Mouse (Mus musculus): ENCODE data around the gene Olfr38. TPM values are rescaled to one million over a fixed set of nuclear protein-coding genes. Genes with fewer than 3 reads are reported as not detected.

The Olfr38 gene
- polyA plus RNA-seq, 1 experiment from 2014 or later, result not detected

DNA sequence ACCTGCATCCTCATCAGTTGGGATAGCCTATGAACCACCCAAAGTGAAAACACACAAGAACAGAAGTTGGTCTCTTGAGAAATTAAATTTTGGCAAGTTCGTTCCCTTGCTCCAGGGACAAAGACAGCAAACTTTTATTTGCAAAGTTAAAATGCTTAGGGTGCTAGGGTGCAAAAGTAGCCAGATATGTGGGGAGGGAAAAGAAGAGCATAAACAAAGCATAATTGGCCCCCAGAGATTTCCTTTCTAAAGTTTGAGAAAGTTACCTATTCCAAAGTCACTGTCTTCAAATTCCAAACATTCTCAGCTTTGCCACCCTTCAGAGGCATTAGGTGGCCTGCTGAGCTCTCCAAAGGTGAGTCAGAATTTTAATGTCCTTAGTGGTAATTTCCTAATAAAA, 55.4 kb downstream of the Olfr38 start, which contains the start of gene Olfr450:
TSS of gene Olfr450 (plus strand) at position 301 of the 400 bp plus-strand sequence.
- Histone ChIP-seq H3K4me2 (replicated peaks; ENCODE audit: low read depth) (no peak within 1 kb of the TSS), H3K27me3 (replicated peaks; ENCODE audit: control insufficient read depth, insufficient read depth, low read length) (no peaks in the 10 kb centered on the region), H3K27ac (ENCODE audit: low read depth, low read length) (no peak within 1 kb of the TSS), H3K36me3 (ENCODE audit: control insufficient read depth, insufficient read depth) (no peaks in the 10 kb centered on the region), H3K4me3 (ENCODE audit: low read depth, low read length) (no peak within 1 kb of the TSS), H3K9me3 (ENCODE audit: control insufficient read depth) (no peaks in the 10 kb centered on the region), H3K4me1 (replicated peaks; ENCODE audit: control insufficient read depth, insufficient read depth, low read length) (no peaks in the 10 kb centered on the region), H3K9ac (ENCODE audit: low read depth, low read length) (no peak within 1 kb of the TSS)
- no peak for ATAC-seq
- no peak for TF ChIP-seq CTCF (IDR thresholded peaks at IDR 0.05; ENCODE audit: low read depth)
- WGBS, result 80% methylated on average over 1 of the region's 1 CpGs

Other genes starting within 250 kb of the Olfr38 start
- not detected in 2 replicates for gene Olfr455, start 208.8 kb upstream of the Olfr38 start, polyA plus RNA-seq (2015; fragmentation: Nextera tagmentation; extraction: Ambion mirVana)
- gene Tcaf3, start 158.7 kb upstream of the Olfr38 start, polyA plus RNA-seq (2015; fragmentation: Nextera tagmentation; extraction: Ambion mirVana), result not detected in 2 replicates
- 2.4 and 3.4 TPM in 2 replicates for gene Tcaf2, start 111.2 kb upstream of the Olfr38 start, polyA plus RNA-seq (2015; fragmentation: Nextera tagmentation; extraction: Ambion mirVana)
- gene Tcaf1, start 46.3 kb upstream of the Olfr38 start, polyA plus RNA-seq (2015; fragmentation: Nextera tagmentation; extraction: Ambion mirVana), result 18.6 and 19.9 TPM in 2 replicates
- not detected in 2 replicates for gene Olfr453, start 17.0 kb upstream of the Olfr38 start, polyA plus RNA-seq (2015; fragmentation: Nextera tagmentation; extraction: Ambion mirVana)
- not detected in 2 replicates for gene Olfr452, start 28.7 kb downstream of the Olfr38 start, polyA plus RNA-seq (2015; fragmentation: Nextera tagmentation; extraction: Ambion mirVana)
- not detected in 2 replicates for gene Olfr450, start 55.5 kb downstream of the Olfr38 start, polyA plus RNA-seq (2015; fragmentation: Nextera tagmentation; extraction: Ambion mirVana)
- gene Olfr449, start 78.0 kb downstream of the Olfr38 start, polyA plus RNA-seq (2015; fragmentation: Nextera tagmentation; extraction: Ambion mirVana), result not detected in 2 replicates
- not detected in 2 replicates for gene Olfr448, start 134.0 kb downstream of the Olfr38 start, polyA plus RNA-seq (2015; fragmentation: Nextera tagmentation; extraction: Ambion mirVana)
- gene Olfr447, start 152.5 kb downstream of the Olfr38 start, polyA plus RNA-seq (2015; fragmentation: Nextera tagmentation; extraction: Ambion mirVana), result not detected in 2 replicates
- gene Olfr446, start 165.0 kb downstream of the Olfr38 start, polyA plus RNA-seq (2015; fragmentation: Nextera tagmentation; extraction: Ambion mirVana), result not detected in 2 replicates
- not detected in 2 replicates for gene Olfr444, start 192.7 kb downstream of the Olfr38 start, polyA plus RNA-seq (2015; fragmentation: Nextera tagmentation; extraction: Ambion mirVana)

Data from intestine, postnatal 0 days (tissue).